ENCODE assay signal across 29 mouse cellular contexts in genomic region chr3:142917171-142917570, GRCm38 (mm10). TPM values are rescaled to one million over a fixed set of nuclear protein-coding genes. Genes with fewer than 3 reads are reported as not detected.
DNase-seq lines count a peak whose midpoint lies in the region; ATAC-seq and TF ChIP-seq lines count a peak whose summit lies in the region.
"Had no signal": no experiment of that assay in that cellular context is flagged by ENCODE, and none has a peak within 500 bp of the region (broad histone marks: within the 10 kb centered on the region; RNA-seq: fewer than 3 reads in every experiment).

No protein-coding gene starts in this region.

- H3K4me1 ChIP-seq in intestine, embryonic 16.5 days (ENCODE audit: control insufficient read depth, insufficient read depth, low read length): no peaks in the 10 kb centered on the region; the same call in 1 of the 2 replicates
- H3K4me1 ChIP-seq in intestine, embryonic 15.5 days (replicated peaks): peaks cover 4% of the 10 kb centered on the region; the same call in 1 of the 2 replicates
- H3K4me1 ChIP-seq in kidney, embryonic 15.5 days: peaks cover 12% of the 10 kb centered on the region
- 0 out of 2 replicates have a peak, but pooled peaks cover 4% of the 10 kb centered on the region for H3K4me1 ChIP-seq in kidney, postnatal 0 days (replicated peaks; ENCODE audit: insufficient read depth, low read length)
- H3K4me1 ChIP-seq: embryonic facial prominence, embryonic 13.5 days; embryonic facial prominence, embryonic 15.5 days; forebrain, embryonic 10.5 days; forebrain, embryonic 12.5 days had no signal

- no peak overlapping the region for H3K9ac ChIP-seq in intestine, embryonic 16.5 days (ENCODE audit: low read depth, low read length)
- H3K9ac ChIP-seq in intestine, embryonic 15.5 days: no peak overlapping the region
- no peak overlapping the region for H3K9ac ChIP-seq in kidney, embryonic 15.5 days
- H3K9ac ChIP-seq in kidney, postnatal 0 days (ENCODE audit: low read depth, low read length): no peak overlapping the region
- H3K9ac ChIP-seq: embryonic facial prominence, embryonic 13.5 days; embryonic facial prominence, embryonic 15.5 days; forebrain, embryonic 12.5 days had no signal

- H3K4me2 ChIP-seq in intestine, embryonic 16.5 days (ENCODE audit: low read depth, low read length): peak overlapping the region; percentile 20; the same call in 1 of the 2 replicates
- no peak overlapping the region for H3K4me2 ChIP-seq in intestine, embryonic 15.5 days (replicated peaks)
- H3K4me2 ChIP-seq in kidney, embryonic 15.5 days: peak overlapping the region; percentile 36; the same call in 1 of the 2 replicates
- 0 out of 2 replicates have a peak overlapping the region, but pooled peaks have one; percentile 5 for H3K4me2 ChIP-seq in kidney, postnatal 0 days (ENCODE audit: low read length)
- H3K4me2 ChIP-seq: embryonic facial prominence, embryonic 13.5 days; embryonic facial prominence, embryonic 15.5 days; forebrain, embryonic 12.5 days had no signal

- DNase-seq in kidney, adult 9 months: peak; percentile 60
- DNase-seq in kidney, postnatal 14 days: no peak
- DNase-seq in kidney, adult 11 months: no peak
- no peak for DNase-seq in kidney, postnatal 0 days (ENCODE audit: low spot score)
- no peak for DNase-seq in kidney, postnatal 36 days
- DNase-seq: adrenal gland, adult 2 months; adrenal gland, postnatal 10 days; adrenal gland, postnatal 25 days; B cell, adult 2 months; cerebellum, adult 11 months; cerebellum, adult 18-20 months; cerebellum, adult 8-10 months; cerebellum, adult 9-11 months; cerebellum, postnatal 14 days; cerebellum, postnatal 36 days; embryo, embryonic 11 days had no signal

- ATAC-seq in intestine, embryonic 16.5 days: no peak
- no peak for ATAC-seq in intestine, embryonic 15.5 days
- ATAC-seq in kidney, embryonic 15.5 days (replicated peaks; ENCODE audit: low FRiP score): no peak
- ATAC-seq in kidney, postnatal 0 days (replicated peaks; ENCODE audit: low FRiP score, low read depth): no peak
- ATAC-seq: CD4-positive, CD25-positive, alpha-beta regulatory T cell, adult 4 months; forebrain, embryonic 14.5 days had no signal

- WGBS in intestine, embryonic 16.5 days: 78% methylated on average over 4 of the region's 4 CpGs
- WGBS in intestine, embryonic 15.5 days: 73% methylated on average over 4 of the region's 4 CpGs
- 75% methylated on average over 4 of the region's 4 CpGs for WGBS in kidney, embryonic 15.5 days
- WGBS in kidney, postnatal 0 days: 71% methylated on average over 4 of the region's 4 CpGs

- no peaks in the 10 kb centered on the region for H3K9me3 ChIP-seq in intestine, embryonic 16.5 days (ENCODE audit: control insufficient read depth, low read length)
- no peaks in the 10 kb centered on the region for H3K9me3 ChIP-seq in intestine, embryonic 15.5 days
- no peaks in the 10 kb centered on the region for H3K9me3 ChIP-seq in kidney, embryonic 15.5 days (replicated peaks)
- no peaks in the 10 kb centered on the region for H3K9me3 ChIP-seq in kidney, postnatal 0 days (replicated peaks; ENCODE audit: low read length)
- H3K9me3 ChIP-seq: embryonic facial prominence, embryonic 13.5 days; embryonic facial prominence, embryonic 15.5 days; forebrain, embryonic 10.5 days; forebrain, embryonic 12.5 days; G1E had no signal

- no peak overlapping the region for H3K4me3 ChIP-seq in intestine, embryonic 16.5 days (ENCODE audit: low read length)
- no peak overlapping the region for H3K4me3 ChIP-seq in intestine, embryonic 15.5 days (replicated peaks)
- no peak overlapping the region for H3K4me3 ChIP-seq in kidney, embryonic 15.5 days (replicated peaks)
- no peak overlapping the region for H3K4me3 ChIP-seq in kidney, postnatal 0 days (replicated peaks; ENCODE audit: low read depth, low read length)
- H3K4me3 ChIP-seq: embryonic facial prominence, embryonic 13.5 days; embryonic facial prominence, embryonic 15.5 days; erythroblast, embryonic 14.5 days; forebrain, embryonic 10.5 days; forebrain, embryonic 12.5 days had no signal

- H3K36me3 ChIP-seq in intestine, embryonic 16.5 days (ENCODE audit: control insufficient read depth, insufficient read depth, low read length): no peaks in the 10 kb centered on the region
- no peaks in the 10 kb centered on the region for H3K36me3 ChIP-seq in intestine, embryonic 15.5 days
- no peaks in the 10 kb centered on the region for H3K36me3 ChIP-seq in kidney, embryonic 15.5 days
- no peaks in the 10 kb centered on the region for H3K36me3 ChIP-seq in kidney, postnatal 0 days (ENCODE audit: insufficient read depth, low read length)
- H3K36me3 ChIP-seq: embryonic facial prominence, embryonic 13.5 days; embryonic facial prominence, embryonic 15.5 days; forebrain, embryonic 10.5 days; forebrain, embryonic 12.5 days; G1E had no signal

- no peaks in the 10 kb centered on the region for H3K27me3 ChIP-seq in intestine, embryonic 16.5 days (replicated peaks; ENCODE audit: control insufficient read depth, insufficient read depth, low read length)
- H3K27me3 ChIP-seq in intestine, embryonic 15.5 days (replicated peaks): no peaks in the 10 kb centered on the region
- no peaks in the 10 kb centered on the region for H3K27me3 ChIP-seq in kidney, embryonic 15.5 days
- no peaks in the 10 kb centered on the region for H3K27me3 ChIP-seq in kidney, postnatal 0 days (ENCODE audit: insufficient read depth, low read length)
- H3K27me3 ChIP-seq: CH12.LX; embryonic facial prominence, embryonic 13.5 days; embryonic facial prominence, embryonic 15.5 days; forebrain, embryonic 12.5 days; Patski had no signal

- H3K27ac ChIP-seq in intestine, embryonic 16.5 days (ENCODE audit: low read length): no peak overlapping the region
- no peak overlapping the region for H3K27ac ChIP-seq in intestine, embryonic 15.5 days
- H3K27ac ChIP-seq in kidney, embryonic 15.5 days: peak overlapping the region; percentile 86
- H3K27ac ChIP-seq in kidney, postnatal 0 days: peak overlapping the region; percentile 79
- H3K27ac ChIP-seq: embryonic facial prominence, embryonic 13.5 days; embryonic facial prominence, embryonic 15.5 days; forebrain, embryonic 10.5 days; forebrain, embryonic 12.5 days had no signal

- no peak for TF ChIP-seq CTCF in kidney, postnatal 0 days (IDR thresholded peaks at IDR 0.05; ENCODE audit: low read depth)

RNA-seq across cellular contexts. Expression of gene Pkn2, which starts 35.4 kb away (rescaled TPM):
- 29.9 and 30.8 TPM in 2 replicates for polyA plus RNA-seq in intestine, embryonic 16.5 days (2015; fragmentation: Nextera tagmentation; extraction: Ambion mirVana)
- polyA plus RNA-seq in intestine, embryonic 15.5 days (2015; fragmentation: Nextera tagmentation; extraction: Ambion mirVana): 39.8 and 47.4 TPM in 2 replicates
- polyA plus RNA-seq in kidney, embryonic 15.5 days (2015; fragmentation: Nextera tagmentation; extraction: Ambion mirVana): 46.1 and 51.8 TPM in 2 replicates
- polyA plus RNA-seq in kidney, postnatal 0 days (2015; fragmentation: Nextera tagmentation; extraction: Ambion mirVana): 55.7 and 63.7 TPM in 2 replicates

Comparison
In these comparisons a context has a peak if more than half of its experiments do, and no peak if none do; other contexts are left out.
1. H3K27ac ChIP-seq: peak in kidney, embryonic 15.5 days (single experiment) and kidney, postnatal 0 days (single experiment); none in intestine, embryonic 16.5 days (single experiment) and intestine, embryonic 15.5 days (single experiment).